Mouse (Mus musculus) C2C12 (cell line): ENCODE measurements around the gene Usp16.

Experiments
- CTCF ChIP-seq: IDR thresholded peaks from one replicate; pipeline ENCODE4 v1.5.1; 2011; ENCODE audit not compliant: control insufficient read depth, insufficient read depth, insufficient read length
- FOSL1 ChIP-seq: IDR thresholded peaks from one replicate; pipeline ENCODE4 v1.8.0; 2011; ENCODE audit warnings: mild to moderate bottlenecking, low read length; ENCODE audit not compliant: poor library complexity, insufficient read depth, severe bottlenecking
- MAX ChIP-seq: IDR thresholded peaks from one replicate; pipeline ENCODE4 v1.6.1; 2011; ENCODE audit warnings: mild to moderate bottlenecking, control low read depth
- MYOG ChIP-seq: IDR thresholded peaks from one replicate; pipeline ENCODE4 v1.6.1; 2011; ENCODE audit not compliant: control insufficient read depth, insufficient read length; ENCODE audit errors: extremely low read depth
- USF1 ChIP-seq: IDR thresholded peaks from one replicate; pipeline ENCODE4 v1.6.1; 2011; ENCODE audit warnings: low read depth, mild to moderate bottlenecking, control low read depth, moderate library complexity

GRCm38 (mm10) chr16:87437096-87437495 is 17.4 kb upstream of the Usp16 start:
- TF ChIP-seq CTCF (no peak), USF1 (no peak), MYOG (no peak), MAX (no peak), FOSL1 (no peak)
